Comparison of ENCODE assay signal across 15 mouse cellular contexts in the genomic region with DNA sequence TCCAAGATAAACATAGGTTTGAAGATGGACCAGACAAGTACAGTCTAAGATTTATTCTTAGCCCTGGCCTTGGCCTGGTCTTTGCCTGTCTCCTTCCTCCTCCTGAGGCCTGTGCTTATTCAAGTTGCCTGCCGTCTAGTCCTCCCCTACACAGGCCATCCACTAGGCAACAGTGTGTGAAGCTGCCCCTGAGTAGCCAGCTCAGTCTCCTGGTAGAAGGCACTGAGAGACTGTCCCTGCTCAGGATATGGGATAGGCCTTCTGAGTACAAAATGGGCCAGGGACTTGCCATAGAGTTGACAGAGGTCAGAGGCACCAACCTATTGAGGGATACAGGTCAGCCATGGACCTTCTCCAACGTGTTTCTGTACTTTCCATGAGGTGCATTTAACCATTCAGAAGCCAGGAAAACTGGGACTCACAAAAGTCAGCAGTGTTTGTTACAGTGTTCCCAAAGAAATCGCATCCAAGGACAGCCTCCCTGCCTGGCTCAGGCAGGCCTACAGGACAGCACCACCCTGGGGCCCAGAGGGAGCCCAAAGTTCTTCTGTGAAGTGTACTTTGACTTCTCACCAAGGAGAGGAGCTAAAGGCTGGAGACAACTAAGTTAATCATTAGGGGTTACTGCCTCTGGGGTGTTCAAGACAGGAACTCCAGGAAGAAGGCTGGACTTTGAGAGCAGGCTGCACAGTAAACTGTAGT. TPM values are rescaled to one million over a fixed set of nuclear protein-coding genes. Genes with fewer than 3 reads are reported as not detected.
DNase-seq lines count a peak whose midpoint lies in the region; ATAC-seq and TF ChIP-seq lines count a peak whose summit lies in the region.
"Had no signal": no experiment of that assay in that cellular context is flagged by ENCODE, and none has a peak within 500 bp of the region (broad histone marks: within the 10 kb centered on the region; RNA-seq: fewer than 3 reads in every experiment).

No protein-coding gene starts in this region.

- peak overlapping the region; percentile 26 for H3K4me2 ChIP-seq in intestine, embryonic 16.5 days (ENCODE audit: low read depth, low read length)
- H3K4me2 ChIP-seq in kidney, postnatal 0 days (ENCODE audit: low read length) = no peak overlapping the region
- H3K4me2 ChIP-seq in liver, embryonic 15.5 days = no peak overlapping the region
- no peak overlapping the region for H3K4me2 ChIP-seq in heart, embryonic 12.5 days
- H3K4me2 ChIP-seq: heart, embryonic 15.5 days had no signal

- peak; percentile 71 for ATAC-seq in Patski
- peak; percentile 88 for ATAC-seq in intestine, embryonic 16.5 days
- peak; percentile 60 for ATAC-seq in kidney, postnatal 0 days (replicated peaks; ENCODE audit: low FRiP score, low read depth)
- 0 out of 2 replicates have a peak, but pooled peaks have one; percentile 28 for ATAC-seq in liver, embryonic 15.5 days (ENCODE audit: insufficient read depth)
- no peak for ATAC-seq in heart, embryonic 12.5 days (ENCODE audit: insufficient number of reproducible peaks, low FRiP score)
- ATAC-seq: midbrain, embryonic 16.5 days had no signal

- H3K36me3 ChIP-seq in intestine, embryonic 16.5 days (ENCODE audit: control insufficient read depth, insufficient read depth, low read length) = no peaks in the 10 kb centered on the region
- no peaks in the 10 kb centered on the region for H3K36me3 ChIP-seq in kidney, postnatal 0 days (ENCODE audit: insufficient read depth, low read length)
- H3K36me3 ChIP-seq in liver, embryonic 15.5 days (replicated peaks) = no peaks in the 10 kb centered on the region
- no peaks in the 10 kb centered on the region for H3K36me3 ChIP-seq in heart, embryonic 12.5 days
- H3K36me3 ChIP-seq: heart, embryonic 15.5 days; hindbrain, embryonic 12.5 days; neural tube, embryonic 12.5 days had no signal

- CTCF ChIA-PET in Patski (lab: Charles Lee) = interaction anchor here (1.1 to 2.1 kb wide), 3 partner anchors 9 to 253 kb away, joined by 3 to 9 read pairs (median 5); no protein-coding TSS in a partner anchor

- H3K9me3 ChIP-seq in intestine, embryonic 16.5 days (ENCODE audit: control insufficient read depth, low read length) = no peaks in the 10 kb centered on the region
- 0 out of 2 replicates have a peak, but pooled peaks cover 1% of the 10 kb centered on the region for H3K9me3 ChIP-seq in kidney, postnatal 0 days (replicated peaks; ENCODE audit: low read length)
- H3K9me3 ChIP-seq in liver, embryonic 15.5 days (replicated peaks) = no peaks in the 10 kb centered on the region
- H3K9me3 ChIP-seq in heart, embryonic 12.5 days (replicated peaks) = no peaks in the 10 kb centered on the region
- H3K9me3 ChIP-seq: heart, embryonic 15.5 days; hindbrain, embryonic 12.5 days; neural tube, embryonic 12.5 days had no signal

- peak overlapping the region; percentile 94 for H3K27ac ChIP-seq in intestine, embryonic 16.5 days (ENCODE audit: low read length)
- H3K27ac ChIP-seq in kidney, postnatal 0 days = peak overlapping the region; percentile 93
- peak overlapping the region; percentile 51 for H3K27ac ChIP-seq in liver, embryonic 15.5 days (replicated peaks)
- no peak overlapping the region for H3K27ac ChIP-seq in heart, embryonic 12.5 days (ENCODE audit: poor library complexity, severe bottlenecking)
- H3K27ac ChIP-seq: heart, embryonic 15.5 days; hindbrain, embryonic 12.5 days; macrophage; neural tube, embryonic 12.5 days had no signal

- H3K4me1 ChIP-seq in intestine, embryonic 16.5 days (ENCODE audit: control insufficient read depth, insufficient read depth, low read length) = peaks cover 9% of the 10 kb centered on the region
- no peaks in the 10 kb centered on the region for H3K4me1 ChIP-seq in kidney, postnatal 0 days (replicated peaks; ENCODE audit: insufficient read depth, low read length)
- 0 out of 2 replicates have a peak, but pooled peaks cover 11% of the 10 kb centered on the region for H3K4me1 ChIP-seq in liver, embryonic 15.5 days (replicated peaks)
- H3K4me1 ChIP-seq in heart, embryonic 12.5 days (replicated peaks) = peaks cover 5% of the 10 kb centered on the region

- POLR2A ChIA-PET in Patski (lab: Charles Lee) = no interaction called here

- TF ChIP-seq CTCF in Patski (IDR thresholded peaks at IDR 0.05) = no peak
- TF ChIP-seq CTCF in kidney, postnatal 0 days (IDR thresholded peaks at IDR 0.05; ENCODE audit: low read depth) = no peak

- DNase-seq in Patski (ENCODE audit: low read depth, low spot score) = no peak
- peak; percentile 47 for DNase-seq in kidney, postnatal 0 days (ENCODE audit: low spot score)
- DNase-seq in urinary bladder, postnatal 4 days (ENCODE audit: low spot score in 2 of 2) = no peak
- DNase-seq in gastrocnemius, postnatal 4 days (ENCODE audit: low spot score in 2 of 2) = no peak
- DNase-seq: embryo, embryonic 11 days; lung, adult 18-20 months had no signal

- 37% methylated on average over 3 of the region's 3 CpGs for WGBS in intestine, embryonic 16.5 days
- 37% methylated on average over 3 of the region's 3 CpGs for WGBS in kidney, postnatal 0 days
- 58% methylated on average over 3 of the region's 3 CpGs for WGBS in liver, embryonic 15.5 days (ENCODE audit: insufficient replicate concordance)
- WGBS in heart, embryonic 12.5 days = 62% methylated on average over 3 of the region's 3 CpGs

- H3K4me3 ChIP-seq in intestine, embryonic 16.5 days (ENCODE audit: low read length) = no peak overlapping the region
- H3K4me3 ChIP-seq in kidney, postnatal 0 days (replicated peaks; ENCODE audit: low read depth, low read length) = no peak overlapping the region
- H3K4me3 ChIP-seq in liver, embryonic 15.5 days (replicated peaks) = no peak overlapping the region
- H3K4me3 ChIP-seq in heart, embryonic 12.5 days = no peak overlapping the region
- H3K4me3 ChIP-seq: heart, embryonic 15.5 days; hindbrain, embryonic 12.5 days; neural tube, embryonic 12.5 days had no signal

- H3K9ac ChIP-seq in intestine, embryonic 16.5 days (ENCODE audit: low read depth, low read length) = peak overlapping the region; percentile 54; the same call in 1 of the 2 replicates
- H3K9ac ChIP-seq in kidney, postnatal 0 days (ENCODE audit: low read depth, low read length) = no peak overlapping the region
- no peak overlapping the region for H3K9ac ChIP-seq in liver, embryonic 15.5 days
- H3K9ac ChIP-seq in heart, embryonic 12.5 days = no peak overlapping the region
- H3K9ac ChIP-seq: heart, embryonic 15.5 days; hindbrain, embryonic 12.5 days; neural tube, embryonic 12.5 days had no signal

- in situ Hi-C loops in Patski (cut with MboI; ENCODE audit: low pct_unique_long_range_greater_than_20kb) = no loop called here

- no peaks in the 10 kb centered on the region for H3K27me3 ChIP-seq in Patski
- H3K27me3 ChIP-seq in intestine, embryonic 16.5 days (replicated peaks; ENCODE audit: control insufficient read depth, insufficient read depth, low read length) = no peaks in the 10 kb centered on the region
- no peaks in the 10 kb centered on the region for H3K27me3 ChIP-seq in kidney, postnatal 0 days (ENCODE audit: insufficient read depth, low read length)
- H3K27me3 ChIP-seq in liver, embryonic 15.5 days = no peaks in the 10 kb centered on the region
- H3K27me3 ChIP-seq in heart, embryonic 12.5 days (replicated peaks) = no peaks in the 10 kb centered on the region
- H3K27me3 ChIP-seq: heart, embryonic 15.5 days; neural tube, embryonic 12.5 days had no signal

RNA-seq across cellular contexts. Expression of gene Thnsl2, which starts 1.2 kb away (rescaled TPM):
- polyA plus RNA-seq in Patski (2021) = 0.08 TPM
- polyA plus RNA-seq in intestine, embryonic 16.5 days (2015; fragmentation: Nextera tagmentation; extraction: Ambion mirVana) = 83.8 and 95.1 TPM in 2 replicates
- 99.3 and 110 TPM in 2 replicates for polyA plus RNA-seq in kidney, postnatal 0 days (2015; fragmentation: Nextera tagmentation; extraction: Ambion mirVana)
- polyA plus RNA-seq in liver, embryonic 15.5 days (2015; fragmentation: Nextera tagmentation; extraction: Ambion mirVana) = 14.2 and 18.4 TPM in 2 replicates
- 1 to 10 TPM; 7.1 to 7.9 TPM for total RNA-seq in gastrocnemius, postnatal 4 days (2021)
- polyA plus RNA-seq in heart, embryonic 12.5 days (2016; fragmentation: Nextera tagmentation; extraction: Ambion mirVana) = 2.6 and 4.2 TPM in 2 replicates

RNA-seq across cellular contexts. Expression of gene Fabp1, which starts 54.2 kb away (rescaled TPM):
- not detected for polyA plus RNA-seq in Patski (2021)
- 4,478 and 6,129 TPM in 2 replicates for polyA plus RNA-seq in intestine, embryonic 16.5 days (2015; fragmentation: Nextera tagmentation; extraction: Ambion mirVana)
- 2.4 and 2.9 TPM in 2 replicates for polyA plus RNA-seq in kidney, postnatal 0 days (2015; fragmentation: Nextera tagmentation; extraction: Ambion mirVana)
- polyA plus RNA-seq in liver, embryonic 15.5 days (2015; fragmentation: Nextera tagmentation; extraction: Ambion mirVana) = 442 and 489 TPM in 2 replicates
- total RNA-seq in gastrocnemius, postnatal 4 days (2021) = 1 to 10 TPM in 1 of 2 experiments, under 1 TPM in 1; 0.74 to 6.3 TPM
- polyA plus RNA-seq in heart, embryonic 12.5 days (2016; fragmentation: Nextera tagmentation; extraction: Ambion mirVana) = 0.50 and 1.0 TPM in 2 replicates
- total RNA-seq: left cerebral cortex, postnatal 14 days had no signal
- polyA plus RNA-seq: hindbrain, embryonic 12.5 days; macrophage; midbrain, embryonic 16.5 days; neural tube, embryonic 12.5 days had no signal

Comparison
In these comparisons a context has a peak if more than half of its experiments do, and no peak if none do; other contexts are left out.
1. RNA of gene Fabp1, which starts 54.2 kb away (polyA plus RNA-seq): 4,478 to 6,129 TPM in intestine, embryonic 16.5 days and 442 to 489 TPM in liver, embryonic 15.5 days; 2.4 to 2.9 TPM in kidney, postnatal 0 days, 0.50 to 1.0 TPM in heart, embryonic 12.5 days and not detected in Patski (single experiment); every median in the first group is over 100 times any median in the second.